Mouse (Mus musculus): ENCODE results near the gene Cyp2j7. TPM values are rescaled to one million over a fixed set of nuclear protein-coding genes. Genes with fewer than 3 reads are reported as not detected.

Cyp2j7 gene
- polyA plus RNA-seq (2012; rRNA removed; ENCODE audit: low replicate concordance) = not detected in 2 replicates

DNA sequence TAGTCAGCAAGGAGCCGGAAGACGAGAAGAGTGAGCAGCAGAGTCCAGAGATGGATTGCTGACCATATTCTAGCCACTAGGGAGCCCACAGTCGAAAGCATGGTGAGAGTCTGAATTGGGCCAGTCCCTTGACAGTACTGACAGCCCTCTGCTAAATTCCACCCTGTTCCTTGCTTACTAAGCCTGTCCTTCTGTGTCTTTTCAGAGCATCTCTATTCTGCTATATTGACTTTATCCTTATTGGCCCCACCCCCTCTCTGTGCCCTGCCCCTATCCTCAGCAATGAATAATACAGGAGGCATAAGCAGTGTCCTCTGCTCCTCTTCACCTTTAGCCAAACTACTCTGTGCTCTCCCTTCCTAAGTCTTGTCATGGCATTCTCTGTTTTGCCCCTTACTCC, at the start of gene Cyp2j7:
Gene Cyp2j7, minus strand, starts transcription at position 101 of the 400 bp plus-strand sequence.

Other genes with a start within 250 kb of the Cyp2j7 start
- gene Cyp2j13, start 159.1 kb downstream of the Cyp2j7 start, polyA plus RNA-seq (2012; rRNA removed; ENCODE audit: low replicate concordance) = not detected in 2 replicates
- gene Cyp2j12, start 95.5 kb downstream of the Cyp2j7 start, polyA plus RNA-seq (2012; rRNA removed; ENCODE audit: low replicate concordance) = 0.23 TPM in 1 of 2 replicates, not detected in the other
- not detected in 2 replicates for gene Cyp2j11, start 112.0 kb upstream of the Cyp2j7 start, polyA plus RNA-seq (2012; rRNA removed; ENCODE audit: low replicate concordance)